Mouse (Mus musculus): Measurements from ENCODE around the gene Trim75.

Gene Trim75

DNA sequence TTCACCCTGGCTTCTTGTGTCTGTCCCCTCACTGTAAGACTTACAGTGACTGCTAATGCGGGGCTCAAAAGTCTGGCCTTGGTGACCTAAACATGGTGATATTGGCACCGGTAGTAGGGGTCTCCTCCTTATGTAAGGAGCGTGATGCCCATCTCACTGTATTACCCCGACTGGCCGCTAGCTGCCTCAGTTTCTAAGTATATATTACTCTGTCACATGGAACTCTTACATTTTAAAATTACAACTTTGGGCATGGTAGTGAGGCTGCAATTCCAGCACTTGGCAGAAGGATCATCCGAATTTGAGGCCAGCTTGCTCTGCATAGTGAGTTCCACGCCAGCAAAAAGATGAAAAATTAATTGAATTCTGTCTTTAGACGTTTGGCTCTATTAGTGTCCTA is 46.6 kb downstream of the Trim75 start:
- Histone ChIP-seq H3K9me3 (ENCODE audit: low read length) (peaks cover 4% of the 10 kb centered on the region), H3K4me3 (replicated peaks; ENCODE audit: low read length) (no peak overlapping the region), H3K36me3 (ENCODE audit: insufficient read depth, low read length) (no peaks in the 10 kb centered on the region), H3K27me3 (ENCODE audit: insufficient read depth, low read length) (no peaks in the 10 kb centered on the region), H3K4me1 (replicated peaks; ENCODE audit: low read depth, low read length) (peaks cover 22% of the 10 kb centered on the region)
- TF ChIP-seq POU5F1 (IDR thresholded peaks at IDR 0.05; ENCODE audit: borderline replicate concordance, low read length) (no peak), NANOG (IDR thresholded peaks at IDR 0.05; ENCODE audit: borderline replicate concordance, low read length) (no peak), CTCF (conservative IDR thresholded peaks at IDR 0.05; ENCODE audit: low read length) (no peak)

DNA sequence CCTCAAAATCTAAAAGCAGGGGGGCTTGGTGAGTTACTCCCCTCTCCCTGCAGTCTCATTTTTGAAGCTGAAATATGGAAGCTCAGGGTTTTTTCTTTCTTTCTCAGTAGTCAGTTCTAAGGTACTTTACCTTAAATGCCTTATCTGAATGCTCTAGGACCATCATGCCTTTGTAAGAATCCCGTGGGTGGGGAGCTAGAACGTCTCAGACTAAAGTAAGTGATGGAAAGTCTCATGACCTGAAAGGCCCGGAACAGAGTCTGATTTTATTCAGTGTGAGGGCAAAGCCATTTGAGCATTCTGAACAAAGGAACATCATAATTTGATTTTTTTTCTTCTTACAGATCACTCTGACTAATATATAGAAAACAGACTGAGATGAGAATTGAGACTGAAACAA is 52.6 kb downstream of the Trim75 start:
- no peaks in the 10 kb centered on the region for H3K27me3 ChIP-seq (ENCODE audit: insufficient read depth, low read length)
- H3K9me3 ChIP-seq (ENCODE audit: low read length): no peaks in the 10 kb centered on the region
- no peaks in the 10 kb centered on the region for H3K36me3 ChIP-seq (ENCODE audit: insufficient read depth, low read length)
- H3K4me3 ChIP-seq (replicated peaks; ENCODE audit: low read length): no peak overlapping the region
- no peak for TF ChIP-seq POU5F1 (IDR thresholded peaks at IDR 0.05; ENCODE audit: borderline replicate concordance, low read length)
- TF ChIP-seq NANOG (IDR thresholded peaks at IDR 0.05; ENCODE audit: borderline replicate concordance, low read length): no peak
- TF ChIP-seq CTCF (conservative IDR thresholded peaks at IDR 0.05; ENCODE audit: low read length): no peak
- peaks cover 5% of the 10 kb centered on the region; the same call in 1 of the 2 replicates for H3K4me1 ChIP-seq (replicated peaks; ENCODE audit: low read depth, low read length)
